Mouse (Mus musculus): ENCODE measurements around the gene Timmdc1.

Gene Timmdc1

GRCm38 (mm10) chr16:38522129-38523084, at the start of gene Timmdc1:
TSS of gene Timmdc1 (minus strand) at chr16:38522663.
- DNase-seq = peak; percentile 96 to 97

DNA sequence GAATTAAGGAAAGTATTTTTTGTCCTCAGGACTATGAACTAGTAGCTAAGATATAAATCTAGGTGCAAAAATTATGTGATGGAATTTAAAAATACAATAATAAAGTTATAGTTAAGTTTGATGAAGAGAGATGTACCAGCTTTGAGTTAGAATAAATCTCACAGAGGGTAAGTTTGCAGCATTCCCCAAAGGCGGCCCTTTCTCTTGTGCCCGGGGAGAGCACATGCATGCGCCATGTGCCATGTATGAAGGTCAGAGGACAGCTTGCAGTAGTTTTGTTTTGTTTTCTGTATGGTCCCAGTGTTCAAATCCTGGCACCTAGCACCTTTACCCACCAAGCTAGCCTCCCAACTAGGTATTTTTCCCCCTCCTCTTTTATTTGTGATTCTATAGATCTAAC, 49.0 kb upstream of the Timmdc1 start:
- DNase-seq = no peak

DNA sequence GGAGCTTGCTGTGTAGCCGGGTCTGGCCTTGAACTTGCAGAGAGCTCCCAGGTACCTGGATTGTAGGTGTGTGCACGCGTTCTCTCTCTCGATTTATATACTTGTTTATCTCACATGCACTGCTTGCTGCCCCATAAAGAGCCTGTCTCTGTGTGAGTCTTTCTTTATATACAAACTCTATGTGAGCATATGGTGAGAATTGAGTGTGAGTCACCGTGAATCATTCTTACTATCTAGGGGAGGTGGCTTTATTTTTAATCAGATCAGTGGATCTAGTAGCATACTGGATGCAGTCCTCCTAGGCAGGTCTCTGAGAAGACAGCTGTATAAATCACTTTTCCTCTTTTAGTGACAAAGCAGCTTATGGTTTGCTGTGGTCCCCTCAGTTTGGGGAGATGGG, 45.7 kb upstream of the Timmdc1 start:
- DNase-seq = no peak

GRCm38 (mm10) chr16:38563516-38563915, 41.1 kb upstream of the Timmdc1 start:
- no peak for DNase-seq

DNA sequence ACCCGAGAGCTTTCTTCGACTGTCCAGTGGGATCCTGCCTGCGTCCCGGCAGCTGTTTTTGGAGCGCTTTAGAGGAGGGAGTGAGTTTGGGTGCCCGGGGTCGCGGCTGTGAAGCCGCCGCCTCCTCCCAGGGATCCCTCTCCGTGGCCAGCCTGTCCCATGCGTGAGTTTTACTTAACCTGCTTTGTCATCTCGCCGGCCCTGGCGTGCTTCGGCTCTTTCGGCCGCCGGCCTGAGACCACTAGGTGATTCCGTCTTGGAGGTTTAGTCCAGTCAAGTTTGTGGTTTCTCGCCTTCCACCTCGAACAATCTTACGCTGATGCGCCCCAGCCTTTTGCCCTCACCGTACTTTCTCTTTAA, 40.5 kb upstream of the Timmdc1 start:
- no peak for DNase-seq

DNA sequence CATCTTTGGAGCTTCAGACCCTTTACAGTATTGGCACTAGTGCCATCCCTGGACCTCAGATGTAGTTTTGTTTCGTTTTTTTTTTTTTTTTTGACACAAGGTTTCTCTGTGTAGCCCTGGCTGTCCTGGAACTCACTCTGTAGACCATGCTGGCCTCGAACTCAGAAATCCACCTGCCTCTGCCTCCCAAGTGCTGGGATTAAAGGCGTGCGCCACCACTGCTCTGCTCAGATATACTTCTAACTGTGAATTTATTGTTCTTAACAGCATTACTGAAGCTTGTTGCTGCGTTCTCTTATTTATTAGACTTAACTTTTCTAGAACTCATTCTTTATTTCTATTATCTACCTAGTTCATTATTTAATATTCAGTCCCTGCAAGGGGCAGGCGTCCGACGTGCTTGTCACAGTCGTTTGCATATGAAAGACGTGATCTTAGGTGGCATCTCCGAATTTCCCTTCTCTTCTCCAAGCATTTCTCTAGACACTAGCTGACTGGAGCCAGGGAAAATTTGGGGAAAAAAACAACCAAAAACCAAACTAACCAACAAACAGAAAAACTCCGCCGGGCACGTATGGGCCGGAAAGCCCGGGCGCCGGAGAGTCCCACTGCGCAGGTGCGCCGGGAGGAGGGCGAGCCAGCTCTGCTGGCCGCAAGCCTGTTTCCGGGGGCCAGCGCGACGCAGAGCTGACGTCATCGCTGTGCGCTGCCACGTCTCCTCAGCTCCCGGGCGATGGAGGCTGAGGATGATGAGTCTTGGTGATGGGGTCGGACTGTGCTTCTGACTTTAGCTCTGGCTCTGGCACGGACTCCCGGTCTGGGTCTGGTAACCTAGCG, 39.9 kb upstream of the Timmdc1 start:
- peak; percentile 92 to 94 for DNase-seq

GRCm38 (mm10) chr16:38558221-38558748, 35.8 kb upstream of the Timmdc1 start, which contains the start of gene Tmem39a:
TSS of gene Tmem39a (plus strand) at chr16:38558698.
- no peak for DNase-seq

DNA sequence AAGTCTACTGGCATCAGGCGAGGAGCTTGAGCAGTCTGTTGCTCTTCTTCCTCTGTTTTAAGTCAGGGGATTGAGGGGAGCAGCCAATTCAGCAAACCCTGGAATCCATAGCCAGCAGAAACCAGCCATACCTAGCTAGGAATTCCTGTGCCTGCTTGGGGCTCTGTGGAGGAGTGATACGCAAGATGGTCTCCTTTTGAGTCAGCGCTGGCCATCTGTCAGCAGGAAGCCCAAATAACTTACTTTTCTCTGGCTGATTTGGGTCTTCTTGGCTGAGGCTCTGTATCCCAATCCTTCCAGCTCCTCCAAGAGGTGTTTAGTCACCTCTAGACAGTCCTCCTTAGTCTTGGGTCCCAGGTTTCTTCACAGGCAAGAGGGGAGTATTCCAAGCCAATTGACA, 33.5 kb upstream of the Timmdc1 start:
- no peak for DNase-seq

DNA sequence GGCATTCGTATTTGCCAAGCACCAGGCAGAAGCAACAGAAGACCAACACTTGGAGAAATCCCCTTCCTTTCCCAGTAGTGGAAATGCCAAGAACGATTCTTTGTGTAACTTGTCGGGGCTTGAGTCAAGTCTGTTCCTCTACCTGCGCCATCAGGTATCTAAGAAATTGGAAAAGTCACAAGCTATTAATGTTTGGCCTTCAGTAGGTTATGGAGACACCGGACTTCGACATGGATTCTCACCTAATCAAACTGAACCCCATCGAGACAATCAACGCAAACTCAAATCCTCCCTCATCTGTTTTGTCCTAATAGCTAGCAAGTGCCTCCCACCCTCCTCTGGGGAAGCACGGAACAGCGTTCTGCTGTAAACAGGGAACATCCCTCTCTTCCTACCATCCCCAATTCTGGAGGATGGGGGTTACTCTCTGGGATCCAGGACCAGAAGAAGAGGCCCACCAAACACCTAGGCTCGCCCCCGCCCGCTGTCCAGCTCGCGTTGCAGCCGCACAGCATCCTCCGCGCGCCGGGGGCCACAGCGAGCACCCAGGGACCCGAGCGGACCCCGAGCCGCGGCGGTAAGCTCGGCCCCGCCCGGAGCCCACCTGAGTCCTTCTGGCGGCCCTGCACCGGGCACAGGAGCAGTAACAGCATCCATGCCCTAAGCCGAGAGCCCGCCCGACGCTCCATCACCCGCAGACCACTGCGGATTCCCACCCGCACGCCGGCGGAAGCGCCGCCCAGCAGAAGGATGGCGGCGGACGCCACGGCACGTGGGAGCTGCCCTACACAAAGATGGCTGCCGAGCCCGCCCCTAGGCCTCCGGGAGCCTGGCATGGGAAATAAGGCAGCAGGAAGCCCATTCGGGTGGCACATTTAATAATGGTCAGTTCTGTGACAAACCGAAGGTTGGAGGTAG, 27.3 kb upstream of the Timmdc1 start, which contains the start of gene Poglut1:
TSS of gene Poglut1 (minus strand) at position 780 of the 918 bp plus-strand sequence.
- peak; percentile 72 to 77 for DNase-seq

GRCm38 (mm10) chr16:38548000-38548399, 25.5 kb upstream of the Timmdc1 start:
- no peak for DNase-seq

GRCm38 (mm10) chr16:38538716-38539380, 16.4 kb upstream of the Timmdc1 start:
- no peak for DNase-seq

GRCm38 (mm10) chr16:38536544-38537146, 14.2 kb upstream of the Timmdc1 start:
- DNase-seq = peak; percentile 70 to 75

- DNase-seq = no peak
Measured at GRCm38 (mm10) chr16:38526264-38526663, 3.8 kb upstream of the Timmdc1 start.

GRCm38 (mm10) chr16:38521211-38521987, 1.1 kb downstream of the Timmdc1 start:
- DNase-seq = no peak

GRCm38 (mm10) chr16:38519140-38519539, 3.3 kb downstream of the Timmdc1 start:
- DNase-seq = no peak

DNA sequence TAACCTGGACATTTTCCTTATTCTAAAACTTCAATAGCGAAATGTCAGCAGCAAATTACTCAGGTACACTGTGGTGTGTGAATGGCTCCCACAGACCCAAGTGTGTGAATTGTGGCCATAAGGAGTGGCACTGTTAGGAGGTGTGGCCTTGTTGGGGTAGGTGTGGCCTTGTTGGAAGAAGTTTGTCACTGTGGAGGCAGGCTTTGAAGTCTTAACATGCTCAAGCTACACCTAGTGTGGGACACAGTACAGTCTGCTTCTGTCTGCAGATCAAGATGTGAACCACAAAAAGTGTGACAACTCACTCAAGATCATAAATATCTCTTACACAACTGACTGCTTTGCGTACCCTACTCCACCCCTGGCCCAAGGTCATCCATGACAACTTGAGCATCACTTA, 11.6 kb downstream of the Timmdc1 start:
- DNase-seq = no peak

DNA sequence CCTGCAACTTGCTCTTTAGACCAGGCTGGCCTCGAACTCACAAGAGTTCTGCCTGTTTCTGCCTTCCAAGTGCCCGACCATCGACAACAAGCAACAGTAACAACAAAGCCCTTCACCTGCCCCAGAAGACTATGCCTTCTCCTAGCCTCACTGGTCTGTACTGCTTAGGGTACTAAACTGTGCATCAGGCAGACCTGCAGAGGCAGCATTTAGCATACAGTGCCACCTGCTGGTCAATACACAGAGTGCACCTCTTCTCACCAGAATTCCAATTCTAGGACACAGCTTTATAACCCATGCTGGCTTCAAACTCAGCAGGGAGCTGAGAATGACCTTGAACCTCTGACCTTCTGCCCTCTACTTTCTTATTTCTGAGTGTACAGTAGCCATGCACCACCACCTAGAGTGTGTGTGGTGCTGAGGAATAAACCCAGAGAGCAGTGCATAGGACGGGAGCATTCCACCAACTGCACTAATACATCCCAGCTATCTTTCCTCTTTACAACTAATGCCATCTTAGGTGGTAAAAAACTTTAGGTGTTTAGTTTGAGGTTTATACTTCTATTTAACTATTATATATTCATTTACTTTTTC, 16.3 kb downstream of the Timmdc1 start:
- DNase-seq = peak; percentile 36 to 44

DNA sequence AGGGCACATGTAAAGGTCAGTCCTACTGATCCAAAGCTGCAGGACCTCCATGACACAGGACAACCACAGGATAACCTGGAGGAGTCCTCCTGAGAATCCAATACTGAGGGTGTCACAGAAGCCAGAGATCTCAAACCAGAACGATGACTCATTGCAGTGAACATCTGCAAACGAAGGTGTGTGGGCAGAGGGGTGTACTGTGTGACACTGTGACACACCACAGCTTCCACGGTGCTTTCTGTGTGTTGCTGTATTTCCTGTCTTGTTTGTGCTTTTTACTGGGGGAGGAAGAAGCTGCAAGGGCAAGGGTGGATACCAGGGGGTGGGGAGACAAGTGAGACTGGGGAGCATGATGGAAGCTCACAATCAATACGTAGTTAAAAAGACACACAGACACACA, 18.9 kb downstream of the Timmdc1 start:
- no peak for DNase-seq

DNA sequence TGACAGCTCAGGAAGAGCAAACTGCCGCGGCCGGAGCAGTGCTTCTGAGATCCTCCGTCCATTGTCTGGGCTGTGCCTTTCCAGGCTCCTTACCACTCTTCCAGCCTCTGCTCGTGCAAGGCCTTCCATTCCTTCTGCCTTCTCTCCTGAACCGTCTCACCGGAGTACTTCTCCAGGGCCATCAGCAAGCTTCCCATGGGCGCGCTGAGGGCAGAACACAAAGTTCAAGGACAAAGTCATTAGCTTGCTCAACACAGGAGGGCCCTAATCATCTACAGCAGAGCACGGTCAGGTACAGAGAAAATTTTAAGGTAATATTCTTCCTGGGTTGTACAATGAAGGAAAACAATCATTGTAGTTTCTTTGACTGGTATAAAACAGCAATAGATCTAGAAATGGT, 20.0 kb downstream of the Timmdc1 start:
- no peak for DNase-seq

DNA sequence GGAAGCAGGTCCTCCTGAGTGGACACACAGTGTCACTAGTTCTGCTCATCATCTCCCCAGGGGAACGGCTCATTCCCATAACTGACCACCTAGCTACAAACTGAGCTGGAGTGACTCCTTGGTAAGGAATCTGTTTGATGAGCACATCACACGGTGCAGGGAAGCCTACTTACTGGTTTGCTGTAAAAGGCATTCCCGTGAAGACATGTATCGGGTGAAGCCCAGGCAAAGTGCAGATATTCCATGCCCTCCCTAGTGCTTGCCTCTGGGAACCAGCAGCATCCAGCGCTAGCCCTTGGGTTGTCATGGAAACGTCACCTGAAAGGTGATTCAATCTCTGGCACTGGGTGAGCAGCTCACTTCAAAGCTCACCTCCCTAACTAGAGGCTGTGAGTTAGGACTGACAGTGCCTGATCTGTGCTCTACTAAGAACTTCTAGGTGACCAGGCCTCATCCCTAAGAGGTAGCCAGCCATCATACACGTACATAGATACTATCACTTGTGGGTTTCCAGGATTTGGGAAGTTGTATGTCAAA, 25.8 kb downstream of the Timmdc1 start:
- DNase-seq = no peak
